Mouse (Mus musculus) B cell, adult 62 days (primary cell): ENCODE results near the gene Rasl12. TPM values are rescaled to one million over a fixed set of nuclear protein-coding genes. Genes with fewer than 3 reads are reported as not detected.

Experiments used
- total RNA-seq: library from RNA; stranded (reverse); gene quantifications from 4 replicates; pipeline ENCODE4 v1.2.4, GENCODE M21; 2023

Gene Rasl12
- 0.23 TPM in 1 of 4 replicates, not detected in the others for total RNA-seq

DNA sequence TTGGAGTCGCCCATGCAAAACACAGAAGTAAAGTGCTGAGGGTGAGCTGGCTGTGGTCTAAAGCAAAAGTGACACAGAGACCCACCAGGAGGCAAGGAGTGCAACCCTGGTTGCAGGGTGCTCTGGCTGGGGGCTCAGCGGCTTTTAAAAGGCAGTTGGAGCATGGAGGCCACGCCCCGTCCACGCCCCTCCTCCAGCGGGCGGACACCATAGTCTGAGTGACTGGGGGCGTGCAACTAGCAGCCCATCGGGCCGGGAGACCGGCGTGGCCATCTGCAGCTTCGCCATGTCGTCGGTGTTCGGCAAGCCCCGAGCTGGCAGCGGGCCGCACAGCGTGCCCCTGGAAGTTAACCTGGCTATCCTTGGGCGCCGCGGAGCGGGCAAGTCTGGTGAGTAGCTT lies at the start of gene Rasl12:
Rasl12 (plus strand) TSS at position 228 of the 400 bp plus-strand sequence.

DNA sequence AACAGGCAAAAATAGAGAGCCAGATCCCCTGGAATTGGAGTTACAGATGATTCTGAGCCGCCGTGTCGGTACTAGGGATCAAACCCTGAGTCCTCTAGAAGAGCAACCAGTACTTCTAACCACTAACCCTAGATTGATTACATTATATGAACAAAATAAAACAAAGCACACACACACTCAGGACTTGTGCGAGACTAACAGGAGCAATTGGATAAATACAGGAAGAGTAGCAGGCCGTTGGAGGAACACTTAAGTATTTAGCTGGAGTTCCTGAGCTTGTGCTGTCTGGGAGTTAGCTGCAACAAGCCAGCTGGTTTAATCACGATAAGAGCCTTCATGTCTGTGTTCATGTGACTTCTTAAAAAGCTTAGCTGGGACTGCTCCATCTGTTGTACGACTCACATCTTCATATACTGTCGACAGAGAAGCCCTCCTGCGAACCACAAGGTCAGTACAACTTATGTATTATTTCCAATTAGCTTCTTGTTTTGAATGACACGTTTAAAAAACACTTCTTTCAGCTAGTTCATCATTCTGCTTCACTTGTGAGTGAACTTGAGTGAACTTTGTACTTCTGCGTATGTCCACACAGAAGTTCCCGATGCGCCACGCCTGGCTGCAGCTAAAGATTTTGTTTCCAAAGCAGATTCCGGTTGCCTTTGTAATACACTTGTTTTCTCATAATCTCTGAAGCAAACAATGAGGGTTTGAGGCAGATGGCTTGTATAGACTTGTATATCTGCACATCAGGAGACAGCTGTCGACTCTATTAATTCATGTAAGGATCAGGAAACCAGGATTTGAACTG lies 37.5 kb upstream of the Rasl12 start, which contains the start of gene Ubap1l:
Ubap1l (plus strand) TSS at position 401 of the 808 bp plus-strand sequence.

DNA sequence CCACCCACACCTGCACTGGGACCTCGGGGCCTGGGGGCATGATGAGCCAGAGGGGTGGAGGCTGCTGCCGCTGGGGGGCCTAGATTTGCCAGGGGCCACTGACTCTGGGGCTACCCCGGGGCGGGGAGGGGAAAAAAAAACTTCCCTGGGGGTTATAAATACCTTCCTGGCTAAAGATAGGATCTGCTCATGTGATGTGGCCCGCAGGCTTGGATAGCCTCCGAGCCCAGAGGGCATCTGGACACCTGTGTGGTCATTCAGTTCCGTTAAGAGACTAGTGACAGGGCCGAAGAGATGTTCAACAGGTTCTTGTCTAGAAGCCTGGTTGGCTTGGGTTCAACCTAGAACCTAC lies 6.7 kb upstream of the Rasl12 start, which contains the start of gene Kbtbd13:
Kbtbd13 (minus strand) TSS at position 40 of the 352 bp plus-strand sequence.

DNA sequence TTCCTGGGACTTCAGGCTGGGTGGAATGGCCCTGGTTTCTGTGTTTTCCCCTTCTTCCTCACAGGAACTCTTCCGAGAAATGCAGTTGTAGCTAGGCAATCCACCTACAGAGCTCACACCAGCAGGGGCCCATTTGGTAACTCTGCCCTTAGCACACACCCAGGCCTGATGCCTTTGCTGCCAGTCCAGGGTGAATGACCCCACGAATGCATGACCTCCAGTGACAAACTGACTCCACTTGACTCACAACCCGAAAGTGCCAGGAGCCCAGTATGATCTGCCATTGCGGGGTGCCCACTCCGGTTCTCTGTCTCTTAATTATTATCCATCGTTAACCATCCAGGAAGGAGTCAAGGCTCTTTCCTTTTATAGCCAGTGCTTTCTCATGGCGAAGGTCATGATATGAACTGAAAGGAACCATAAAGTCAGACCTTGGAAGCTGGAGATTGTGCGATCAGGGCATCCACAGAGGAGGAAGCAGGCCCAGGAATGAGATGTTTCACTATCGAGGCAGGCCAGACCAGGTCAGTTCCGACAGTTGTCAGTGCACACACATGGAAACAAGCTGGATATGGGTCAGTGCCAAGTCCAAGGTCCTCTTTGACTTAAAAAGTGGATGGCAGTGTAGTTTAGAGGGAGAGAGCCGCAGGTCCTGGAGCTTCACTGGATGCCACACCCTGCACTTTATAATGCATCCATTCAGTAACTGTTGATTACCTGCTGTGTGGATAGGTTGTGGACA lies 24.6 kb downstream of the Rasl12 start, which contains the start of gene Slc51b:
Slc51b (minus strand) TSS at position 196 of the 742 bp plus-strand sequence.

DNA sequence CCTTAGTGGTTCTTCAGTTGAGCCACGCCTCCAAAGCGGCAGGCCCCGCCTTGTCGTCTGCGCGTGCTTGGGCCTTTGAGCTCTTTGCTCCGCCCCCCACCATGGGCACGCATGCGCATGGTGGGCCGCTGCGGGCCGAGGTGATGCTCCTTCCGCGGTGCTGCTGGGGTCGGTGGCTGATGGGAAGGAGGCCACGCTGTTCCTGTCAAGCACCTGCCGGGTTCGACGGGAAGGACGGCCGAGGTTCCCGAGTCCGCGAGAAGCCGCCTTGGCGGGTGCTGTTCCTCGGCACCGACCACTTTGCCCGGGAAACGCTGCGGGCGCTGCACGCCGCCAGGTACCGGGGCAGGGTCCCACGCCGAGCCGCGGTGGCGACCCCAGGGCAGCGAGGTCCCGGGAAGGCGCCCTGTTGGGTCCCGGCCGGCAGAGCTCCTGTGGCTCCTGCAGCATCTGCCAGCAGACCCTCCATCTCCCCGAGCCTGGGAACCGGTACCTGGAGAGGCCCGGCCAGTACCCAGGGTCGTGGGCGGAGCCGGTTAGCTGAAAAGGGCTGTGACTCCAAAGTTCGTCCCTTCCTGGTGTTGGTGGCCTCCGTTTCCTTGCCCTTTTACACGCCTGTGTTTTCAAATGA lies 37.5 kb downstream of the Rasl12 start, which contains the start of gene Mtfmt:
Mtfmt (plus strand) TSS at position 112 of the 631 bp plus-strand sequence.

DNA sequence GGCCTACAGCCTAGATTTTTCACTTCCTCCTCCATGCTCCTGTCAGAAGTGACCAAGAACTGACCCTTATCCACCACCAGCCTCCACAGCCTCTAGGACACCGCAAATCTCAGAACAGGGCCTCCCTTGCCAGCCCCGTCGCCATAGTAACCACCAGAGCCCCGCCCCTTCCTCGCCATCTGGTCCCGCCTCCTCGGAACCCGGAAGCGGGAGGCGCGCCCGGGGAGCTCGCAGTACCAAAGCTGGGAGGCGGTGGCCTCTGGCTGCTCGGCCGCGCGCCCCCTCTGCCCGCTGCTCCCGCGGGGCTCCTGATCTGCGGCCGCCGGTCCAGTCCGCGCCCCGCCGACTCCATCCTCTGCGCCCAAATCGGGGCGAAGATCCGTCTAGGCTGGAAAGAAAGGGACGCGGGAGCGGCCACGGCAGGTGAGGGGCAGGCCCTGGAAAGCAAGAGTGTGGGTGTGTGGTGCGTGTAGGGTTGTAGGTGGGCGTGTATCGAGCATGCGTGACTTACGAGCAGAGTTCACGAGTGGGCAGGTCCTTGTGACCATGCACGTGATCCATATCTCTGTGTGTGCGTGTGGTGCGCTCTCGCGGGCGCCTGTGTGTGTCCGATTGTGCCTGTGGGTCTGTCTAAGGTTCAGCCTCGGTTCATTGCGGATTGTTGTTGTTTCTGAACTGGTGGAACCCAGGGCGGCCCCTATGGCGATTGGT lies 62.6 kb downstream of the Rasl12 start, which contains the start of gene Spg21:
Spg21 (plus strand) TSS at position 216 of the 711 bp plus-strand sequence.

Other genes with a start within 250 kb of the Rasl12 start
- gene Parp16, start 203.2 kb upstream of the Rasl12 start, total RNA-seq, result 5.0 to 5.8 TPM (median 5.4 TPM) in 4 replicates
- gene Cilp, start 133.3 kb upstream of the Rasl12 start, total RNA-seq, result not detected in 4 replicates
- 33.0 to 40.6 TPM (median 36.2 TPM) in 4 replicates for gene Clpx, start 104.2 kb upstream of the Rasl12 start, total RNA-seq
- 19.6 to 21.9 TPM (median 21.1 TPM) in 4 replicates for gene Pdcd7, start 52.4 kb upstream of the Rasl12 start, total RNA-seq
- 0.81 to 1.6 TPM (median 1.3 TPM) in 3 of 4 replicates, not detected in the other for gene Ubap1l, start 37.5 kb upstream of the Rasl12 start, total RNA-seq
- gene Kbtbd13, start 6.9 kb upstream of the Rasl12 start, total RNA-seq, result not detected in 4 replicates
- not detected in 4 replicates for gene Slc51b, start 24.4 kb downstream of the Rasl12 start, total RNA-seq
- gene Mtfmt, start 37.3 kb downstream of the Rasl12 start, total RNA-seq, result 19.5 to 21.8 TPM (median 21.1 TPM) in 4 replicates
- 56.7 to 67.0 TPM (median 61.1 TPM) in 4 replicates for gene Spg21, start 62.4 kb downstream of the Rasl12 start, total RNA-seq
- gene Ankdd1a, start 121.7 kb downstream of the Rasl12 start, total RNA-seq, result 0.66 TPM in 1 of 4 replicates, not detected in the others
- 196 to 216 TPM (median 203 TPM) in 4 replicates for gene Plekho2, start 181.5 kb downstream of the Rasl12 start, total RNA-seq
- gene Pif1, start 188.7 kb downstream of the Rasl12 start, total RNA-seq, result 0.23 to 0.88 TPM (median 0.32 TPM) in 4 replicates
- 0.42 to 1.1 TPM in 2 of 4 replicates, not detected in the others for gene Rbpms2, start 231.1 kb downstream of the Rasl12 start, total RNA-seq